Mouse (Mus musculus) MEL (cell line): Measurements from ENCODE around the gene Chd5. TPM values are rescaled to one million over a fixed set of nuclear protein-coding genes. Genes with fewer than 3 reads are reported as not detected.

Experiments
- DNase-seq: peaks from one replicate; pipeline ENCODE4 v3.0.0; 2011; ENCODE audit warnings: low read depth, low spot score
- H3K27ac ChIP-seq: 2 replicates; pipeline ENCODE4 v1.5.1; 2012; ENCODE audit warnings: low read depth, mild to moderate bottlenecking, control low read depth, low read length, moderate library complexity; ENCODE audit not compliant: control insufficient read depth
- H3K27me3 ChIP-seq, 2 experiments: fragments of 150-350 bp in 1 of 2; sonication (generic) in 1 of 2; 2 replicates each; pipeline ENCODE4 v1.6.1; 2012; ENCODE audit warnings: low read length in 2 of 2, mild to moderate bottlenecking in 2 of 2, improper control_type of control experiment in 1 of 2, moderate library complexity in 1 of 2; ENCODE audit not compliant: insufficient read depth in 2 of 2, control insufficient read depth in 1 of 2
- H3K36me3 ChIP-seq, 2 experiments: 2 replicates each; pipeline ENCODE4 v1.6.1; 2012 to 2014; ENCODE audit warnings: low read length in 2 of 2, improper control_type of control experiment in 1 of 2, inconsistent platforms in 1 of 2, mild to moderate bottlenecking in 1 of 2; ENCODE audit not compliant: insufficient read depth in 2 of 2, control insufficient read depth in 1 of 2
- H3K4me1 ChIP-seq, 2 experiments: fragments of 150-350 bp in 1 of 2; sonication (generic) in 1 of 2; 2 replicates each; pipeline ENCODE4 v1.6.1; 2012; ENCODE audit warnings: low read length in 2 of 2, improper control_type of control experiment in 1 of 2, mild to moderate bottlenecking in 1 of 2; ENCODE audit not compliant: insufficient read depth in 2 of 2, control insufficient read depth in 1 of 2
- H3K4me3 ChIP-seq, 2 experiments: fragments of 150-350 bp in 1 of 2; sonication (generic) in 1 of 2; 2 replicates each; pipeline ENCODE4 v1.5.1; 2012; ENCODE audit warnings: low read depth in 2 of 2, low read length in 2 of 2, mild to moderate bottlenecking in 2 of 2, moderate library complexity in 2 of 2, control low read depth in 1 of 2, improper control_type of control experiment in 1 of 2; ENCODE audit not compliant: control insufficient read depth in 1 of 2, insufficient read depth in 1 of 2
- H3K79me2 ChIP-seq: 2 replicates; pipeline ENCODE4 v1.6.1; 2012; ENCODE audit warnings: mild to moderate bottlenecking, low read length, moderate library complexity; ENCODE audit not compliant: control insufficient read depth, poor library complexity, insufficient read depth
- H3K9ac ChIP-seq: 2 replicates; pipeline ENCODE4 v1.6.1; 2012; ENCODE audit warnings: low read depth, mild to moderate bottlenecking, control low read depth, low read length, moderate library complexity; ENCODE audit not compliant: control insufficient read depth, poor library complexity, severe bottlenecking
- H3K9me3 ChIP-seq: fragments of 150-350 bp; sonication (generic); replicated peaks from 2 replicates; pipeline ENCODE4 v1.6.1; 2012; ENCODE audit warnings: mild to moderate bottlenecking, low read length, improper control_type of control experiment, moderate library complexity; ENCODE audit not compliant: insufficient read depth
- BHLHE40 ChIP-seq: IDR thresholded peaks from 2 replicates; pipeline ENCODE4 v1.6.1; 2012; ENCODE audit warnings: low read depth, mild to moderate bottlenecking, inconsistent platforms, low read length, improper control_type of control experiment, borderline replicate concordance
- CTCF ChIP-seq, 3 experiments: IDR thresholded peaks in 2 of 3; conservative IDR thresholded peaks in 1 of 3; 2 replicates each; pipeline ENCODE4 v1.5.1; 2011 to 2012; ENCODE audit warnings: low read length in 3 of 3, low read depth in 2 of 3, mild to moderate bottlenecking in 2 of 3, improper control_type of control experiment in 1 of 3, inconsistent platforms in 1 of 3, mixed read lengths in 1 of 3, moderate library complexity in 1 of 3; ENCODE audit not compliant: control insufficient read depth in 1 of 3, insufficient read depth in 1 of 3, poor library complexity in 1 of 3, severe bottlenecking in 1 of 3
- ELF1 ChIP-seq: IDR thresholded peaks from 2 replicates; pipeline ENCODE4 v1.6.1; 2014; ENCODE audit warnings: low read depth, mild to moderate bottlenecking, inconsistent platforms, low read length, improper control_type of control experiment, moderate library complexity
- EP300 ChIP-seq, 2 experiments: IDR thresholded peaks; 2 replicates each; pipeline ENCODE4 v1.6.1; 2011; ENCODE audit warnings: improper control_type of control experiment in 2 of 2, low read length in 2 of 2, low read depth in 1 of 2, mild to moderate bottlenecking in 1 of 2
- GABPA ChIP-seq: IDR thresholded peaks from 2 replicates; pipeline ENCODE4 v1.6.1; 2012; ENCODE audit warnings: low read depth, mild to moderate bottlenecking, inconsistent platforms, low read length, improper control_type of control experiment, moderate library complexity
- GATA1 ChIP-seq: IDR thresholded peaks from 2 replicates; pipeline ENCODE4 v1.6.1; 2011; ENCODE audit warnings: low read depth, low read length, improper control_type of control experiment
- MAFK ChIP-seq: IDR thresholded peaks from 2 replicates; pipeline ENCODE4 v1.6.1; 2011; ENCODE audit warnings: low read depth, mild to moderate bottlenecking, low read length, improper control_type of control experiment, borderline replicate concordance
- MAX ChIP-seq: IDR thresholded peaks from 2 replicates; pipeline ENCODE4 v1.6.1; 2011; ENCODE audit warnings: low read length, improper control_type of control experiment
- MAZ ChIP-seq: IDR thresholded peaks from 2 replicates; pipeline ENCODE4 v1.6.1; 2012; ENCODE audit warnings: low read depth, mild to moderate bottlenecking, inconsistent platforms, low read length, improper control_type of control experiment
- MXI1 ChIP-seq: IDR thresholded peaks from 2 replicates; pipeline ENCODE4 v1.6.1; 2011; ENCODE audit warnings: mild to moderate bottlenecking, low read depth, low read length, improper control_type of control experiment
- MYB ChIP-seq: IDR thresholded peaks from 2 replicates; pipeline ENCODE4 v1.6.1; 2011; ENCODE audit warnings: mild to moderate bottlenecking, low read depth, low read length, improper control_type of control experiment
- NELFE ChIP-seq: IDR thresholded peaks from 2 replicates; pipeline ENCODE4 v1.6.1; 2011; ENCODE audit warnings: low read depth, low read length, improper control_type of control experiment
- NRF1 ChIP-seq: IDR thresholded peaks from 2 replicates; pipeline ENCODE4 v1.6.1; 2014; ENCODE audit warnings: low read depth, mild to moderate bottlenecking, inconsistent platforms, low read length, improper control_type of control experiment, moderate library complexity; ENCODE audit not compliant: poor library complexity, insufficient read depth, severe bottlenecking
- POLR2A ChIP-seq, 2 experiments: IDR thresholded peaks; 2 replicates each; pipeline ENCODE4 v1.6.1; 2011 to 2012; ENCODE audit warnings: low read length in 2 of 2, mild to moderate bottlenecking in 2 of 2, control low read depth in 1 of 2, improper control_type of control experiment in 1 of 2, low read depth in 1 of 2, moderate library complexity in 1 of 2; ENCODE audit not compliant: control insufficient read depth in 1 of 2, insufficient read depth in 1 of 2, poor library complexity in 1 of 2
- POLR2AphosphoS2 ChIP-seq: IDR thresholded peaks from 2 replicates; pipeline ENCODE4 v1.6.1; 2011; ENCODE audit warnings: low read length, improper control_type of control experiment
- RAD21 ChIP-seq: IDR thresholded peaks from 2 replicates; pipeline ENCODE4 v1.6.1; 2011; ENCODE audit warnings: mild to moderate bottlenecking, low read depth, low read length, improper control_type of control experiment
- SMC3 ChIP-seq: IDR thresholded peaks from 2 replicates; pipeline ENCODE4 v1.6.1; 2011; ENCODE audit warnings: low read depth, low read length, improper control_type of control experiment
- UBTF ChIP-seq: IDR thresholded peaks from 2 replicates; pipeline ENCODE4 v1.6.1; 2012; ENCODE audit warnings: low read depth, mild to moderate bottlenecking, inconsistent platforms, low read length, improper control_type of control experiment, moderate library complexity, borderline replicate concordance; ENCODE audit not compliant: insufficient read depth
- USF2 ChIP-seq, 2 experiments: IDR thresholded peaks; 2 replicates each; pipeline ENCODE4 v1.6.1; 2011 to 2012; ENCODE audit warnings: improper control_type of control experiment in 2 of 2, low read length in 2 of 2, borderline replicate concordance in 1 of 2, inconsistent platforms in 1 of 2, low read depth in 1 of 2, mild to moderate bottlenecking in 1 of 2; ENCODE audit not compliant: insufficient read depth in 1 of 2
- ZC3H11A ChIP-seq: IDR thresholded peaks from 2 replicates; pipeline ENCODE4 v1.6.1; 2012; ENCODE audit warnings: low read depth, mild to moderate bottlenecking, inconsistent platforms, low read length, improper control_type of control experiment
- ZKSCAN1 ChIP-seq: IDR thresholded peaks from 2 replicates; pipeline ENCODE4 v1.6.1; 2012; ENCODE audit warnings: low read depth, mild to moderate bottlenecking, inconsistent platforms, low read length, improper control_type of control experiment, moderate library complexity
- ZNF384 ChIP-seq: IDR thresholded peaks from 2 replicates; pipeline ENCODE4 v1.6.1; 2012; ENCODE audit warnings: low read depth, mild to moderate bottlenecking, inconsistent platforms, low read length, improper control_type of control experiment
- polyA plus RNA-seq, 2 experiments: library from polyadenylated mRNA; stranded (reverse) in 1 of 2; unstranded in 1 of 2; fragments of >175 nt in 1 of 2; fragments of >200 nt in 1 of 2; gene quantifications; 2 replicates each; pipeline versions ENCODE4 v1.2.1 to v1.2.4; 2012; ENCODE audit warnings: low replicate concordance in 2 of 2, low read depth in 1 of 2; ENCODE audit not compliant: insufficient read length in 2 of 2, insufficient read depth in 1 of 2, missing spikeins in 1 of 2
- total RNA-seq: library from RNA; depleted of rRNA; stranded (reverse); fragments of 300-350 nt; gene quantifications from 2 replicates; pipeline ENCODE4 v1.2.3, GENCODE M21; 2012

The Chd5 gene
- total and polyA plus RNA-seq, 3 experiments: 0.15 to 0.91 TPM; not detected in 1

DNA sequence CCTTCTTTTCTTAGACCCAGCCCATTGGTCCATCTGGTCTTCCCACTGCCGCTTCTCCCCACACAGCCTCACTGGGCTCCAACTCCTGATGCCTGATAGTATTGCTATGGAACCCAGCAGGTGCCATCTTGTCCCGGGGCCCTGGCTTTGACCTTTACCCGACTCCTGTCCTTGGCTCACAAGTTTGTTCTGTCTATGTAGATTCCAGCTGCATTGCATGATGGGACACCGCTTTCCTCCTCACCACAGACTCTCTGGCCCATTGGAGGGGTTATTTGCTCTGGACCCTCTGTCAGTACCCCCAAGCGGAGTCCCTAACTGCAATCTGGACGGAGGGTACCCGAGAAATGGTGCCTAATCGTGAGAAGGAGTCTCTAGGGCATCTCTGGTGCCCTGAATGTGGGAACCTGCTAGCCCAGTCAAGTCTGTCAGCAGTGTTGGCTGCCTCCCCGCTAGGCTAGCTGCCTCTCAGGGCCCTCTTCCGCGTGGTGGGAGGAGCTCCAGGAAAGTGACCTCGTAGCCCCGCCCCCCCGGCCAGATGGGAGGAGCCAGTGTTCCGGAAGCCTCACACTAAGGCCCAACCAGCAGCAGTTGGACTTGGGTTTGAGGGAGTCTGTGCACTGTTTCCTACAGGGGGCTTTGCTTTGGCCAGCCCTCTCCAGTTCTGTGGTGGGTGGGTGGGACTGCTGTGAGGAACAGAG lies 2.3 kb downstream of the Chd5 start:
- no peak for DNase-seq
- Histone ChIP-seq H3K27me3 (no peaks in the 10 kb centered on the region), H3K9me3 (no peaks in the 10 kb centered on the region), H3K27ac (no peak overlapping the region), H3K9ac (no peak overlapping the region), H3K4me3 (no peak overlapping the region), H3K79me2 (no peaks in the 10 kb centered on the region), H3K4me1 (peaks cover 6 to 15% of the 10 kb centered on the region in 2 experiments; a peak in 3 of 4 replicates), H3K36me3 (no peaks in the 10 kb centered on the region)
- no peak for TF ChIP-seq UBTF
- TF ChIP-seq ZNF384: no peak
- TF ChIP-seq NELFE: no peak
- TF ChIP-seq GABPA: no peak

DNA sequence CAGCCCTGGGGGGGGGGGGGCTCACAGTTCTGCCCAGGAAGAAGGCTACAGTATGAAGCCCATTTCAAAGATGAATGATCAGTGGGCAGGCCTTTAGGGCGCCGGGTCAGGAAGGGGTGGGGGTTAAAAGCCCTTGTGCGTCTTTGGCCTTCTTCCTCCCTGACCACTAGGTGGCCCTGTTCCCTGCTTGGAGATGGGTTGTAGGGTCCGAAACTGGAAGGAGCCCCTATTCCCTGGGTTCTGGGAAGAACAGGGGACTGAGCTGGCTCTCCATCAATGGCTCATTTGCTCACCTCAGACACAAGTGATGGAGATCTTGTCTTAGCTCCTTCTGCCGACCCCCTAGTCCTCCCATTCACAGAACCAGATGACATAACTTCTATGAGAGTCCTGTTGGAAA lies 4.8 kb downstream of the Chd5 start:
- no peak overlapping the region for H3K27ac ChIP-seq
- no peaks in the 10 kb centered on the region for H3K79me2 ChIP-seq
- no peaks in the 10 kb centered on the region for H3K27me3 ChIP-seq
- no peaks in the 10 kb centered on the region for H3K36me3 ChIP-seq
- peak; percentile 26; the same call in 1 of the 2 replicates for TF ChIP-seq MAZ
- no peak for TF ChIP-seq GATA1
- peak; percentile 65 for TF ChIP-seq RAD21
- peak; percentile 29; the same call in 1 of the 2 replicates for TF ChIP-seq ZC3H11A
- TF ChIP-seq CTCF (IDR thresholded peaks at IDR 0.05 in 2 of 3, conservative IDR thresholded peaks at IDR 0.05 in 1 of 3; ENCODE audit: control insufficient read depth in 1 of 3, insufficient read depth in 1 of 3, low read depth in 2 of 3, low read length in 3 of 3, poor library complexity in 1 of 3, severe bottlenecking in 1 of 3): peak; percentile 68 to 86 (median 81)
- no peak for TF ChIP-seq USF2 (IDR thresholded peaks at IDR 0.05; ENCODE audit: borderline replicate concordance in 1 of 2, insufficient read depth in 1 of 2, low read depth in 1 of 2, low read length in 2 of 2)
- TF ChIP-seq SMC3: peak; percentile 58
- TF ChIP-seq MAX: no peak
- no peak for TF ChIP-seq EP300 (IDR thresholded peaks at IDR 0.05; ENCODE audit: low read depth in 1 of 2, low read length in 2 of 2)
- no peak overlapping the region for H3K9ac ChIP-seq
- DNase-seq: peak; percentile 44
- no peak overlapping the region for H3K4me3 ChIP-seq
- no peaks in the 10 kb centered on the region for H3K9me3 ChIP-seq
- peaks cover 6 to 15% of the 10 kb centered on the region in 2 experiments; a peak in 3 of 4 replicates for H3K4me1 ChIP-seq

DNA sequence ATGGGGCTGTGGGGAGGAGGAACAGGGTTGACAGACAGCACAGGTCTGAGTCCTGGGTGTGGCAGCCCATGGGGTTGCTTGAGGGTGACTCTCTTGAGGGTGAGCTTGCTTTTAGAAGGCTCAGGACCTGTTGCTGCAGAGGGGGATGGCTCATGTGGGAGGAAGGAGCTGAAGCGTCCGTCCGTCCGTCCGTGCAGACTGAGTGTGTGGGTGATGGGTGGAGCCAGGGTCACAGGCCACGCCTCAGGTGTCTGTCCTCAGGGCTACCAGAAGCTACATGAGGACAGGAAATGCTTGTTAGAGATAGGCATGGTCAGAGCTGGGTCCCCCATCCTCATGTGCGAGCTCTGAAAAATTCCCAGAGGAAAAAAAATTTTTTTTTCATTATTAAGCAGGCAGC lies 6.2 kb downstream of the Chd5 start:
- Histone ChIP-seq H3K27me3 (no peaks in the 10 kb centered on the region), H3K79me2 (no peaks in the 10 kb centered on the region), H3K27ac (no peak overlapping the region), H3K4me1 (peaks cover 6 to 15% of the 10 kb centered on the region in 2 experiments; a peak in 3 of 4 replicates), H3K9ac (no peak overlapping the region; the same call in 1 of the 2 replicates), H3K9me3 (no peaks in the 10 kb centered on the region), H3K36me3 (no peaks in the 10 kb centered on the region), H3K4me3 (peak overlapping the region in 1 of 2 experiments; percentile 17; a peak in 1 of 4 replicates)
- DNase-seq: peak; percentile 22
- TF ChIP-seq EP300 (IDR thresholded peaks at IDR 0.05; ENCODE audit: low read depth in 1 of 2, low read length in 2 of 2): no peak
- TF ChIP-seq POLR2AphosphoS2: no peak
- TF ChIP-seq NRF1: no peak
- TF ChIP-seq POLR2A (IDR thresholded peaks at IDR 0.05; ENCODE audit: control insufficient read depth in 1 of 2, insufficient read depth in 1 of 2, low read depth in 1 of 2, low read length in 2 of 2, poor library complexity in 1 of 2): no peak
- no peak for TF ChIP-seq MYB
- no peak for TF ChIP-seq BHLHE40
- TF ChIP-seq USF2 (IDR thresholded peaks at IDR 0.05; ENCODE audit: borderline replicate concordance in 1 of 2, insufficient read depth in 1 of 2, low read depth in 1 of 2, low read length in 2 of 2): no peak
- TF ChIP-seq MAFK: no peak
- no peak for TF ChIP-seq ZKSCAN1
- no peak for TF ChIP-seq CTCF (IDR thresholded peaks at IDR 0.05 in 2 of 3, conservative IDR thresholded peaks at IDR 0.05 in 1 of 3; ENCODE audit: control insufficient read depth in 1 of 3, insufficient read depth in 1 of 3, low read depth in 2 of 3, low read length in 3 of 3, poor library complexity in 1 of 3, severe bottlenecking in 1 of 3)
- TF ChIP-seq GABPA: no peak
- no peak for TF ChIP-seq ZC3H11A
- no peak for TF ChIP-seq NELFE
- no peak for TF ChIP-seq MXI1
- TF ChIP-seq ZNF384: no peak
- TF ChIP-seq RAD21: no peak
- no peak for TF ChIP-seq ELF1
